Mouse (Mus musculus) gastrocnemius, adult 8-10 months (tissue): Measurements from ENCODE around the gene Pfpl. TPM values are rescaled to one million over a fixed set of nuclear protein-coding genes. Genes with fewer than 3 reads are reported as not detected.

Source experiments
- DNase-seq, 2 experiments: peaks; one replicate each; pipeline ENCODE4 v3.0.0; 2022; ENCODE audit warnings: low spot score in 2 of 2
- total RNA-seq, 4 experiments: library from RNA; stranded (reverse); gene quantifications; 2 replicates each; pipeline ENCODE4 v1.2.4; 2022

Pfpl gene
- total RNA-seq, 4 experiments from 2014 or later: not detected

DNA sequence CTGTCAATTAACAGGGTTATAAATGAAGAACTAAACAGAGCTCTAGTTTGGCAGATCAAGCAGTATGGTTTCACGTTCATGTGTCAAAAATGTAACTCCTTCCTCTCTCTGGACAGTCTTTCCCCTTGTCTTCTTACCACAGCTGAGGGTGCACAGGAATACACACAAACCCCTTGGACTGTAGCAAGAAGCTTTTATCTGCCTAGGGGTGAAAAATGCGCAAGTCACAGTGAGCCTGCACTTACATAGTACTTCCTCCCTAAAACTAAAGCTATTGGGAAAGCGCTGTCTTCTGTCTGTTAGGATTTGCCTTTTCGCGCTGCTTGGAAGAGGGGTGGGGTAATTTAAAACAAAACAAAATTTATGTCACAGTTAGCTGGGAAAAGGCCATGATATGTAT is 36.4 kb downstream of the Pfpl start:
- no peak for DNase-seq

DNA sequence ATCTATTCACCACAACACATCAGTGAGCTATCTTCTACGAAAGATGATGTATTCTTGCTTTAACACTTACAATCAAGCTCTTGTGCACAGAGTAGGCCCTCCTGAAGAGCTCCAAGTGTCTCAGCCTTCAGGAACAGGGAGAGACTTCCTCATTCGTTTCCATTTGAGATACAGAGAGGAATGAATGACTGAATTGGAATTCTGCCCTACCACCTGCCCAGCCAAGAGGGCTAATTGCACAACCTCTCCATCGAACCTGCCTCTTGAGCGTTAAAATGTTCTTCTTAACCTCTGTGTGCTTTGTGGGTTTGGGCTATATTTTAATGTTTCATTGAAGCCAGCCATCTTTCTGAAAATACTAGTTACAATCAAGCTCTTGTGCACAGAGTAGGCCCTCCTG is 37.0 kb downstream of the Pfpl start:
- no peak for DNase-seq

DNA sequence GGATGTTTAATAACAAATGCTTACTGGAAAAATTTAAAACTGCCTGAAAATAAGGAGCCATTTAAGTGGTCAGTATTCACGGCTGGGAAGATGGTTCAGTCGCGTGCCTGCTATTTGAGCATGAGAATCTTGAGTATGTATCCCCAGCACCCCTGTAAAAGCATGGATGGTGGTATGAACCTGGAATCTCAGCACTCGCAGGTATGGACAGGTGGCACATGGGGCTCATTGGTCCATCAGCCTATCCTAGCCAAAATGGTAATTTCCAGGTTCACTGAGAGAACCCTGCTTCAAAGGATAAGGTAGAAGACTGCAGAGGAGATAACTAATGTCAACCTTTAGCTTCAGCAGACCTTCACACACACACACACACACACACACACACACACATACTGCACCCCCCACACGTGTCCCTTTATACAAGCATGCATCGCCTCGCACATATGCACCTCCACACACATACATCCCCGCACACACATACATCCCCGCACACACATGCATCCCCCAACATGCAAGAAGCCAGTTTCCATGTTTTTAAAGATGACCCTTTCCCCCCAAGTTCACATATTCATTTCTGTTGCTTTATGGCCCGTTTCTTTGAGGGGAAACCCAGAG is 37.9 kb downstream of the Pfpl start:
- DNase-seq: no peak

DNA sequence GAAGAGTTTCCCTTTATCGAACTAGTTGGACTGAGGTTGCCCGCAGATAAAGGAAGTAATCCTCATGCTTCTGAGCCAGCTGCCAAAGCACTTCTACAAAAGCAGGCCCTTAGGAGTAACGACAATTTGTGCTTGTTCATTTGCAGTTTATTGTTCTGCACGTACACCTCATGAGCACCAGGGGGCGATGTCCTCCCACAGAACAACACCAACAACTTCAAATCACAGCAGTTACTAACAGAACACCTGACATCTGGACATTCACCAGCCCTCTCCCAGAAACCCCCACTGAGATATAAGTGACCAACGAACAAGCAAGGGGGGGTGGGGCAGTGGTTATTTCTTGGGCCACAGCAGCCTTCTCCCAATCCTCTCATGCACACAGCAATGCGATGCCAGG is 38.5 kb downstream of the Pfpl start:
- DNase-seq: peak; percentile 36 to 45

DNA sequence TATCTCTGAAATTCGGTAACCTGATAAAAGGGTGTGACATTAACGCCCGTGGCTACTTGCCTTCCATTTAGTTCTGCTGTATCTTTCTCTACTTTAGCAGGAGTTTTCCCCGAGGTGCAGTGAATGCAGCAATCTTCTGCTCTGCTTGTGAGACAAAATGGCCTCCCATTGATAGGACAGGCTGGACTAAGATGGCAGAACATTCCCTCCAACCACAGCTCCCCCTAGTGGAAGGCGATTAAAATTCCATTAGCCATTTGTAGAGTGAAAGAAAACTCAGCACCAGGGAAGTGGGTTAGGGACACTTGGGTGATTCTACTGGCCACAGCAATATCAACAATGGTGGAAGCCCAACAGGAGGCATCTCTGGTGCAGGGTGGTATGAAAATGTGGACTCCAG is 39.7 kb downstream of the Pfpl start:
- DNase-seq: no peak

DNA sequence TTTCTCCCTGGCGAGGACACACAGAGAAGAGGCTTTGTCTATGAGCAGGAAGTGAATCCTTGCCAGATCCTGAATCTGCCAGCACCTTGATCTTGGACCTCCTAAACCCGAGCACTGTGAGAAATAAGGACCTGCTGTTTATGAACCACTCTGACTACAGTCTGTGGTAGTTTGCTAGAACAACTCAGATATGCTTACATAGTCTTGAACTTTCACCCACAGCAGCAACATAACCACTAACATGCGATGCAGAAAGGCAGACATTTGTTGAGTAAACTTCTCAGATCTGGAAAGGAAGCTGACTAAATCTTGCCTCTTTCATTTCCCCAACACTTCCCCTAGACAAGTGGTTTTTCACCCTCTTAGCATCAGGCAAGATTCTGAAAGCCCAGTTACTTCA is 44.2 kb downstream of the Pfpl start:
- DNase-seq: no peak

DNA sequence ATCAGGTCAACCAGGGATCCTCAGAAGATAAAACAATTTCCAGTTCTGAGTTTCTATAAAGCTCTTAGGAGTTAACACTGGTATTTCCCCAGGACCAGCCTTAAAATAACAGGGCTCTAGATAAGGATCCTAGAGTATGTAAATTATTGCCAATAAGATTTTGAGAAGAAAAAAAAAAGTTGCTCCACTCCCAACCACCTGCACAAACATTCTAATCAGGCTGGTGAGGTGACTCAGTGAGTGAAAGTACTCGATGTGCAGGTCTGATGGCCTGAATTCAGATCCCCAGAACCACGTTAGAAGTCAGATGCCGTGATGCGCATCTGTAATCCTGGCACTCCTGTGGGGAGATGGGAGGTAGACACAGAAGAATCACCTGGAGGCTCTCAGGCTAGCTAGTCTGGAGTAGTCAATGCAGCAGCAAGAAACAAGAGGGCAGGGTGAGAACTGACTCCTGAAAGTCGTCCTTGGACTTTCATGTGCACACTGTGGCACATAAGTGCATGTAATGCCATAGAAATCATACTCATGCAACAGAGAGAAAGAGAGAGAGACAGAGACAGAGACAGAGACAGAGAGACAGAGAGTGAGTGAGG is 44.8 kb downstream of the Pfpl start:
- DNase-seq: no peak

DNA sequence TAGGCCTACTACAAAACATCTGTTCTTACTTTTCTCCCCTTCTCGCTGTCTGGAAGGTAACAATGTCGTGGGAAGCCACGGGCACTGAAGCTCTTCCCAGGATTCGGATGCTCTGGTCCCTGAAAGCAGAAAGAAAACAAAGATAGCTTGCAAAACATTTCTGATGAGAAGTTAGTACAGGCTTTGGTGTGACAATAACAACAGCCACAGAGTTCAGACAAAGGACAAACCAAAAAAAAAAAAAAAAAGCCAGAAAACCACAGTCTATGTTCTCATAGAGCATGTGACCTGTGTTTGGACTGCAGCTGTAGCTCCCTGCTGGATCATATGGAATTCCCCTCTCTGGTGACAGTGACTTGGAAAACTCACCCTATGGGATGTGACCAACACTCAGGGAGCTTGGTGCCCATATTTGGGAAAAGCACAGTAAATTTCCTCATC is 45.5 kb downstream of the Pfpl start:
- DNase-seq: no peak

DNA sequence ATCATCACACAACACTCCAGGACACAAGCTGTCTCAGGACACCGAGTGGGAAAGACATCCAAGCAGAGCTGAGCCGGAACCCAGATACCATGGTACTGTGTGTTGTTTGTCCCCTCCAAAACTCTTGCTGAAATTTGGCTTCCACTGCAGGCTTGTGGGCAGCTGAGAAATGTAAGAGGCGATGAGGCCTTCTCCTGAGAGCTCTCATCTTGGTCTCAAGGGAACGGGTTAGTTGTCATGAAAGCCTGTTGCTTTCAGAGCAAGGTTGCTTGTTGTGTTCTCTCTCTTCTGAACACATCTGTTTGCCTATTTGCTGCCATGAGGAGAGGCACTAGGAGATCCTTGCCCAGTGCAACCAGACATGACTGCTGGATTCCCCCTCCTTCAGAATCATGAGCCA is 46.2 kb downstream of the Pfpl start:
- DNase-seq: no peak

DNA sequence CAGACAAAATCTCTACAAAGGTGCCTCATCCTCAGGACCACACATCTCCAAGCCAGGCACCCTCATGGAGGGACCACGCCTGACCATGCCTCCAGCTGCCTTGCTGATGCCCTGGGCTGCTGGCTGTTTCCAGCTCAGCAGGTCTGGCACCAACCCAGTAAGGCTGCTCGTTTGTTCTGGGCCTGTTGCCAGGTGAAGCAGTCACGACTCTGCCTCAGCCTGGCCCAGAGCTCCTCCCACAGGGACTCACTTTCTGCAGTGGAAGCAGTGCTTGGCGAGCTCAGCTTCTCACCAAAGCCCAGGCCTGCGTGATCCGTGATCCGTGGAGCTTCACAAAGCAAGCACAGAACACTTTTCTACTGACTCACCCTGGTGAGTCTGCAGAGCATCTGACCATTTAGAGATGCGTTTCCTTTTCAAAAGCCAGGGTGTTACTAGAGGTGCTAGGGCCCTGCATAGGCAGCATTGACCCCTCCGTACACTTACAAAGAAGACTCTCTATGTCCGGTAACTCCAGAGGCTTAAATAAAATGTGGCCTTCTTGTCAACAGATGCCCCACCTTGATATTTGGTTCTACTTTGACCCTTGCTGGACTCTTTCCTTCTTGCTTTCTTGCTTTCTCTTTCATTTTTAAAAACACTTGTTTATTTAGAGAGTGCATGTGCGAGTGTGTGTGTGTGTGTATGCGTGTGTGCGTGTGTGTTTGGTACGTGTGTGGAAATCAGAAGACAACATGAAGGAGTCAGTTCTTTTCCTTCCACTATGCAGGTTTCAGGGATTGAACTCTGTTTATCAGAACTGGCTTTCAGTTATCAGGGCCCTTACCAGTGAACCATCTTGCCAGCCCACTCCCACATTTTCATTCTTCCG is 47.9 kb downstream of the Pfpl start:
- DNase-seq: peak; percentile 82 to 88

DNA sequence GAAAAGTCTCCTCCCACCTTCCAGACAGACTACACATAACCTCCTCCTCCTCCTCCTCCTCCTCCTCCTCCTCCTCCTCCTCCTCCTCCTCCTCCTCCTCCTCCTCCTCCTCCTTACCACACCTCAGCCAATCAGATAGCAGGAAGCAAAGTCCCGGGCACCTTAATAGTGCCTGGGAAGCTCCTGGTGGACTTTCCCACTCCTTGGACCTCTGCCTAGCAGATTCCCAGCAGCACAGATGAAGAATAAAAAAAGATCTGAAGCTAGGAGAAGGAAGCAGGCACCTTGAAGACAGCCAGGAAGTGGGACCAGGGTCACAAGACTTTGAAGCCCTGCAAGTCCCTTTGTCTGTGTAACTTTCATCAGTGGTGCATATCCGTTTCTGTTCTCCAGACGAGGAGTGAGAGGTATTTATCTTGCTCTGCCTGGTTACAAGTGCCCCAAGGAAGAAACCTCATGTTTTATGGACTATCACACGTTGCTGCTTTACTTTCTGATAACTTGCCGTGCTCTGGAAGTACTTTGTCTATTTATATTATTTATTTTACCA is 49.1 kb downstream of the Pfpl start:
- no peak for DNase-seq

DNA sequence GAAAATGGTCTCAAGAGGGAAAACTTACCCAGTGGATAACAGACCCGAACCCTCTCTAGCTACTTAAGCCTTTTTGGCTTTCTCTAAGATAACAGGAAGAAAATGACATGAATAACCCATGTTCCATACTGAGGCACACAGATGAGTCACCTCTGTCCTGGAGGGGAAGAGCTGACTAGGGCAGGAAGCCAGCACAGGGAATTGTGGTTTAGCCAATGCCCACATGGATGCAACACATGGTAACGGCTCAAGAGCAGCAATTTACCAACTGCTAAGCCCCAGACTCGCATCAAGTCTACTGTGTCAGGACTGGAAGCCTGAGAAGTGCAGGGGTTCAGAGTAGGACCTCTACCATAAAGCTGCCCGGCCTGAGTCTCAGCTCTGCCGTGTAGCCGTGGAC is 50.7 kb downstream of the Pfpl start:
- DNase-seq: no peak

Other genes with a start within 250 kb of the Pfpl start
- not detected for gene Olfr1431, start 227.3 kb upstream of the Pfpl start, total RNA-seq
- not detected for gene Olfr1432, start 195.3 kb upstream of the Pfpl start, total RNA-seq
- not detected for gene Olfr262, start 186.2 kb upstream of the Pfpl start, total RNA-seq
- not detected for gene Olfr235, start 166.9 kb upstream of the Pfpl start, total RNA-seq
- gene Olfr1434, start 148.1 kb upstream of the Pfpl start, total RNA-seq: not detected
- gene Olfr1436, start 128.8 kb upstream of the Pfpl start, total RNA-seq: not detected
- gene Olfr1437, start 102.8 kb upstream of the Pfpl start, total RNA-seq: not detected
- not detected for gene Olfr1438-ps1, start 92.0 kb upstream of the Pfpl start, total RNA-seq
- not detected for gene Olfr1440, start 40.6 kb upstream of the Pfpl start, total RNA-seq
- not detected for gene Olfr1441, start 10.5 kb upstream of the Pfpl start, total RNA-seq
- 1 to 10 TPM in 2 of 4 experiments, under 1 TPM in 2; 0.53 to 1.4 (median 0.91) TPM for gene Mpeg1, start 32.9 kb downstream of the Pfpl start, total RNA-seq
- 1 to 10 TPM; 2.1 to 2.6 (median 2.4) TPM for gene Dtx4, start 73.5 kb downstream of the Pfpl start, total RNA-seq
- gene Fam111a, start 117.8 kb downstream of the Pfpl start, total RNA-seq: 1 to 10 TPM in 3 of 4 experiments, under 1 TPM in 1; 0.92 to 1.9 (median 1.2) TPM
- not detected for gene Gm4952, start 172.1 kb downstream of the Pfpl start, total RNA-seq
- under 1 TPM in 1 of 4 experiments, not detected in 3; 0.40 TPM for gene Glyat, start 205.4 kb downstream of the Pfpl start, total RNA-seq
- gene Olfr1442, start 242.5 kb downstream of the Pfpl start, total RNA-seq: not detected